Comparison of ENCODE assay signal across 16 mouse cellular contexts in the genomic region with DNA sequence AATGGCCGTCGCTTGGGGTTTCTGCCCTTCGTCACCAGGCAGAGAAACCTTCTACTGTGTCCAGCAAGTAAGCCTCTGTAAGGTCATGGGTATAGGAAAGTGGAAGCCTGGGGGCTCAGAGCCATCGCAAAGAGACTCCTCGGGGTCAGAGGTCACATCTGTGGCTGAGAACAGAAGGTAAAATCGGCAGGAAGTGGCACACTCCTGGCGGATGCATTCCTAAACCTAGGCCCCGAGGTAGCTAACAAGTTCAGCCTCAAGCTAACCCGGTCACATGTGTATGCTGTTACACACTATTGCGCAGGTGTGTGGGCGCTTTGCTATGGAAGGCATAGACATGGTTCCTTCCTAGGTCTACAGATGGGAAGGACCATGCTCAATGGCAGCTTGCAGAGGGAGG.
DNase-seq lines count a peak whose midpoint lies in the region; ATAC-seq lines count a peak whose summit lies in the region.
"Had no signal": no experiment of that assay in that cellular context is flagged by ENCODE, and none has a peak within 500 bp of the region (broad histone marks: within the 10 kb centered on the region; RNA-seq: fewer than 3 reads in every experiment).

No protein-coding gene starts in this region.

- H3K27me3 ChIP-seq in heart, embryonic 15.5 days: no peaks in the 10 kb centered on the region
- no peaks in the 10 kb centered on the region for H3K27me3 ChIP-seq in heart, embryonic 11.5 days (ENCODE audit: control insufficient read depth, insufficient read depth, low read length)
- H3K27me3 ChIP-seq: embryonic facial prominence, embryonic 15.5 days; forebrain, embryonic 15.5 days; midbrain, embryonic 13.5 days had no signal

- no peak overlapping the region for H3K4me3 ChIP-seq in heart, embryonic 15.5 days
- H3K4me3 ChIP-seq in heart, embryonic 11.5 days (ENCODE audit: low read depth, low read length): no peak overlapping the region
- H3K4me3 ChIP-seq: embryonic facial prominence, embryonic 15.5 days; forebrain, embryonic 15.5 days; left cerebral cortex, adult 2 months; midbrain, embryonic 13.5 days; myocyte had no signal

- WGBS in heart, embryonic 15.5 days: 56% methylated on average over 11 of the region's 11 CpGs
- WGBS in heart, embryonic 11.5 days (ENCODE audit: insufficient replicate concordance): 53% methylated on average over 11 of the region's 11 CpGs

- ATAC-seq in heart, embryonic 15.5 days (replicated peaks; ENCODE audit: insufficient number of reproducible peaks, insufficient read depth, low FRiP score, low read depth): no peak
- no peak for ATAC-seq in heart, embryonic 11.5 days (replicated peaks; ENCODE audit: insufficient number of reproducible peaks, low FRiP score, low TSS enrichment)
- ATAC-seq: forebrain, embryonic 15.5 days; midbrain, embryonic 13.5 days had no signal

- peaks cover 36% of the 10 kb centered on the region for H3K4me1 ChIP-seq in heart, embryonic 15.5 days (replicated peaks)
- H3K4me1 ChIP-seq in heart, embryonic 11.5 days (ENCODE audit: control insufficient read depth, insufficient read depth, low read length): peaks cover 29% of the 10 kb centered on the region

- no peaks in the 10 kb centered on the region for H3K36me3 ChIP-seq in heart, embryonic 15.5 days
- no peaks in the 10 kb centered on the region for H3K36me3 ChIP-seq in heart, embryonic 11.5 days (ENCODE audit: control insufficient read depth, insufficient read depth, low read length)
- H3K36me3 ChIP-seq: embryonic facial prominence, embryonic 15.5 days; forebrain, embryonic 15.5 days; midbrain, embryonic 13.5 days had no signal

- 0 out of 2 replicates have a peak overlapping the region, but pooled peaks have one; percentile 26 for H3K27ac ChIP-seq in heart, embryonic 15.5 days
- H3K27ac ChIP-seq in heart, embryonic 11.5 days (ENCODE audit: low read depth, low read length): no peak overlapping the region
- H3K27ac ChIP-seq: embryonic facial prominence, embryonic 15.5 days; forebrain, embryonic 15.5 days; left cerebral cortex, adult 2 months; macrophage; midbrain, embryonic 13.5 days had no signal

- H3K9me3 ChIP-seq in heart, embryonic 15.5 days (replicated peaks): no peaks in the 10 kb centered on the region
- no peaks in the 10 kb centered on the region for H3K9me3 ChIP-seq in heart, embryonic 11.5 days (replicated peaks; ENCODE audit: control insufficient read depth, low read length)
- H3K9me3 ChIP-seq: embryonic facial prominence, embryonic 15.5 days; forebrain, embryonic 15.5 days; midbrain, embryonic 13.5 days had no signal

- no peak overlapping the region for H3K9ac ChIP-seq in heart, embryonic 15.5 days
- no peak overlapping the region for H3K9ac ChIP-seq in heart, embryonic 11.5 days (ENCODE audit: low read depth, low read length)
- H3K9ac ChIP-seq: embryonic facial prominence, embryonic 15.5 days; forebrain, embryonic 15.5 days; midbrain, embryonic 13.5 days had no signal

- H3K4me2 ChIP-seq in heart, embryonic 15.5 days: no peak overlapping the region
- no peak overlapping the region for H3K4me2 ChIP-seq in heart, embryonic 11.5 days
- H3K4me2 ChIP-seq: embryonic facial prominence, embryonic 15.5 days; forebrain, embryonic 15.5 days; midbrain, embryonic 13.5 days had no signal

- DNase-seq in embryo, embryonic 10 days (ENCODE audit: low spot score): peak; percentile 83
- no peak for DNase-seq in embryo, embryonic 9.5 days (ENCODE audit: extremely low spot score)
- DNase-seq in thymus, postnatal 4 days: peak; percentile 17
- no peak for DNase-seq in thymus, postnatal 10 days (ENCODE audit: low spot score in 2 of 2)
- no peak for DNase-seq in adrenal gland, adult 8-10 months
- no peak for DNase-seq in kidney, postnatal 4 days
- DNase-seq: cerebellum, postnatal 10 days; gastrocnemius, postnatal 14 days had no signal

Comparison
In these comparisons a context has a peak if more than half of its experiments do, and no peak if none do; other contexts are left out.
1. DNase-seq: peak in embryo, embryonic 10 days (single experiment) and thymus, postnatal 4 days (single experiment); none in embryo, embryonic 9.5 days (single experiment), thymus, postnatal 10 days (0 of 2), adrenal gland, adult 8-10 months (single experiment) and kidney, postnatal 4 days (0 of 2).